Mouse (Mus musculus) spleen, postnatal 10 days (tissue): ENCODE measurements at regions not wholly inside any gene's neighbourhood (a gene's known extent, or its start where the extent isn't known, plus 50 kb on each side); places are given as distances from the start of the nearest gene placed in this dataset.

Experiments used
- DNase-seq, 2 experiments: peaks; one replicate each; pipeline ENCODE4 v3.0.0; 2021 to 2022; ENCODE audit warnings: low spot score in 2 of 2

DNA sequence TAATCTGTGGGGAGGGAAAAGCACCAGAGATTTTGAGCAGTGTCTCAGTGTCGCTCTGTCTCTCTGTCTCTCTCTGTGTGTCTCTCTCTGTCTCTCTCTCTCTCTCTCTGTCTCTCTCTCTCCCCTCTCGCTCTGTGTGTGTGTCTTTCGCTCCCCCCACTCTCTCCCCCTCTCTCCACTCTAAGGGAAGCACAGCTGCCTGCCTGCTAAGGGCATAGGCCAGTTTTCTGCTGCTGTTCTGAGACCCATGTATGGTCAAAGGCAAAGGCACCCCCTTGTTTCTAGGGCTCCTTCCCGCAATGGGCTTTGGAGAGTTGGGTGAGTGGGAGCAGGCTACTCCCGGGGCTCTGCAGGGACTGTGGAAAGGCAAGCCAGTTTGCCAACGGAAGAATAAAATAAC, 192.2 kb downstream of the Lmo4 start:
- no peak for DNase-seq

GRCm38 (mm10) chr3:144012173-144012572, 192.8 kb downstream of the Lmo4 start:
- no peak for DNase-seq

GRCm38 (mm10) chr3:144011456-144012025, 193.5 kb downstream of the Lmo4 start:
- DNase-seq = no peak

- no peak for DNase-seq
Observed at GRCm38 (mm10) chr3:144010558-144010957, 194.5 kb downstream of the Lmo4 start.

DNA sequence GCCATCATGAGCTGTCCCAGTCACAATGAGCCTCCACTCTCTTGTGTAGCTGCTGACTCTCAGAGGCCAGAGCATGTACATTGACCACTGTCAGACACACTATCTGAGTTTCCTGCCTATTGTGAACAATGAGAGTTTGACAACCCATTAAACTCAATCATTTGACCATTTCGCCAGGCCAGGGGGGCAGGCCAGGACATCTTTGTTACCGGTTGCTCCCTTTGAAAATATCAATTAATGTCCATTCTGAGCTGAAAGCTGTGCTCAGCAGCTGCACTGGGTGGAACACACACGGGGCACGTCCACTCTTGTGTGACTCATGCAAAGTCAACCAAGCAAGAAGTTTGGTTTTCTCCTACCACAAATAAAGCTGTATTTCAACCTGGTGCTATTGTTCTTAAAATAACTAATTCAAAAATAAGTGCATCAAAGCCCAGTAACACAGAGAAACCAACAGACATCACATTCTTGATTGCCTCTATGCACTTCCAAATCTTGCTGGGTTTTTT, 197.9 kb downstream of the Lmo4 start:
- no peak for DNase-seq

DNA sequence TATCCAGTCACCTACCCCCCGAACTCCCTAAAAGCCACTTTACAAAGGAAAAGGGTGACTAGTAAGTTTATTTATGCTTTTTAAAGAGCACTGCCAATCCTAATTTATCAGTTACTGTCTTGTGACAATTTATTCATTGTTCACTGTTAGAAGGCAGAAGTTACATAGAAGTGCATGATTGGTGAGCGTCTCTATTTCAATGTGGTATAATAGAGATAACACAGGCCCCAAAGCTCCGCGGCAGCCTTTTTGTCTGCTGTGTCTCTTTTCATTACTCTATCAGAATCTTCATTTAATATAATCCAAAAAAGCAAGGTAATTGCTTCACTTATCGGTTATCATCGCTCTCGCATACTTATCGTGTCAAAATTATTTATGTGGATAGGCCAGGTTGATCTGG, 207.1 kb downstream of the Lmo4 start:
- no peak for DNase-seq

GRCm38 (mm10) chr3:143995045-143995444, 210.0 kb downstream of the Lmo4 start:
- no peak for DNase-seq

DNA sequence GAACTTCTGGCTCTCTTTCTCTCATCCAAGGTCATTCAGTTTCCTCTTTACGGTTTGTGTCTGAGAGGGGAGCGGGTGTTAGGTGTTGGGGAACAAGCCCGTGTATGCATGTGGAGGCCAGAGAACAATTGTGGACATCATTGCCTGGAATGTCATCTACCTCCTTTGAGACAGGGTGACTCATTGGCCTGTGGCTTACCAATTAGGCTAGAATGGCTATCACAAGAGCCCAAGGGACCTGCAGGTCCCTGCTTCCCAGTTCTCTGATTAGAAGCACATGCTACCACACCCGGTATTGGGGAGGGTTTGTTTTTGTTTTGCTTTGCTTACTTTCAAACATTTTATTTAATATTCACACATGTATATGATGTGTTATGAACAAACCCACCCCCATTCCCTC, 216.0 kb downstream of the Lmo4 start:
- DNase-seq = no peak

- DNase-seq = no peak
Observed at GRCm38 (mm10) chr3:143988037-143988436, 217.0 kb downstream of the Lmo4 start.

DNA sequence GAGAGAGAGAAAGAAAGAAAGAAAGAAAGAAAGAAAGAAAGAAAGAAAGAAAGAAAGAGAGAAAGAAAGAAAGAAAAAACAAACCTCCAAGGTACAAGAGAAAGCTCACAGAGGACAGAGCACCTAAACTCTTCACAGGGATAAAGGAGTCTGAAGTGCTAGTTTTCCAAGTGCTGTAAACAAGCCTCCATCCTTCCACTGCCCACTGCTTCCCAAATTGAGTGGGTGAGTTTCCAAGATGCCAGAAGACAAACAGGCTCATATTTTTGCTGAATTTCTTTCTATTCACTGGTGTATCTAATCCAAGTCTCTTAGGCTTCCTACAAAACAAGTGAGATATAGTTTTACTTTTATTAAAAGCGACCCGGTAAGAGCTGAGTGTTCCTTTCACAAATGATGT, 218.2 kb downstream of the Lmo4 start:
- DNase-seq = no peak

GRCm38 (mm10) chr3:143986200-143986506, 218.9 kb downstream of the Lmo4 start:
- DNase-seq = no peak

- no peak for DNase-seq
Observed at GRCm38 (mm10) chr3:143985349-143986199, 219.4 kb downstream of the Lmo4 start.

DNA sequence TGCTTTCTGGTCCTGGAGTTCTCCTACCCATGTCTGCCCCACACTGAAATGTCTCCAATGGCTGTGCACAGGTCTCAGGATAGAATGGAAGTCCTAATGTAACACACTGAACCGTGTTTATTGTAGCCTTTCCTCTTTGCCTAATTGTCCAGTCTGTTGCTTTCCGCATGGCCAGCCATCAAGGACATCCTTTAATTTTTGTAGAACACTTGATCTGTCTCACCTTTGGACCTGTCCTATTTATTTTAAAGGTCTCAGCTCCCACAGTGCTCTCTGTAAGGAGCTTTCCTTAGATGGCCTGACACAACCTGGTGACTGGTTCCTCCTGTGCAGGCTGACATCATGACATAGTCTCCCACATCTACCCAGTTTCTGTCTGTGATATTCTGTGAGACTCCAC, 226.3 kb downstream of the Lmo4 start:
- DNase-seq = no peak

DNA sequence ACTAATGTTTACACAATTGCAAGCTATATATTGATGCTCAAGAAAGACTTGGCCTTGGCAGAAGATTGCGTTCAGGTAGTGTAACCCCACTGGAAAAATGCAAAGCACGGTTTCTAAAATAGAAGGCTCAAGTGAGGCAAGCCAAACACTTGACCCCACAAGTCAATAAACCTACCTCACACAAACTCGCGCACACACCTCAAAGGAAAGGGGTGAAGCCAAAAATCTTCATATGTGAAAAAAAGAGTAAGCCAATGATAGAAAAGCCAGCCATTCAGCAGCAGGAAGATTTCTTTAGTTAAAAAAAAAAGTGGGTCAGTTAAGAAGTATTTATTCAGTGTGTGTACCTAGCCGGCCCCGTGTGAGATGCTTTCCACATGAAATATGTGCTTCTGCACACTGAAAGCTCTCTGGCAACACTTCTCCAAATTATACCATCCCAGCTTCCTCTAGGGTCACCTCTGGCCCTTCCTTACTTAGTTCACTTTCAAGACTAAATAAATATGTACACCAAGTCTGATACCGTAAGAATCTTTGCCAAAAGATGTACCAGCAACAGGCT, 227.1 kb downstream of the Lmo4 start:
- DNase-seq = no peak

- no peak for DNase-seq
Observed at GRCm38 (mm10) chr3:143973582-143973981, 231.4 kb downstream of the Lmo4 start.

DNA sequence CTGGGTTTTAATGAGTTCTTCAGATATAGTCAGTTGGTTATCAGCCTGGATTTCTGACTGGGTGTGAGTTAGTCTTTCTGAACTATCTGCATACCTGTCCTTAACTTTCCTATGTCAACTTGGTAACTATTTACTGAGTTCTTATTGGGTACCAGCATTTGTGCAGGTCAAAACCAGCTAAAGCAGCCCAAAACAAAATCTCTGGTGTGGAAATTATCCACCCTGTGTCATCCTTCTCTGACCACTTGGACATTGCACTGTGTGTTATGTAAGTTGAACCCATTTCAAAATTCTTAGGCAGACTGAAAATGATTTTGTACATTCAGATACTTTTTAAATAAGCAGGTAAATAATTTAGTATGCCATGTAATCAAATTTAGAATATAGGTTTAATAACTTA, 232.7 kb downstream of the Lmo4 start:
- no peak for DNase-seq

DNA sequence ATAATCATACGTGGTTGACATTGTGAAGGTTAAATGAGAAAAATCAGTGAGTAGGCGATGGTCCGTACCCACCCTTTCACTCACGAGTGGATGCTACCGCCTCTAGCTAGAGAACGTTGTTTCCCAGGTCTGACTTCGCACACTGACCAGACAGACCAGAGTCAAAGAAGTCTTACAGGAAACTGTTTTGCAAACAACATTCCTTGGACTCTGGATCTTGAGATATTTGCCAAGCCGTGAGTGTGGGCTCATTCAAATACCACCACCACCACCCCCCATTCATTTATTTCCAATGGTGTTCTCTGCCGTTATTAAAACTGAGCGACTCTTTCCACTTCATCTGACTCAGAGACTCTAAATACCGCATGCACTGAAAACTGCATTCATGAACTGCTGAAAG, 234.2 kb downstream of the Lmo4 start:
- no peak for DNase-seq

- DNase-seq = no peak
Observed at GRCm38 (mm10) chr3:143955508-143955907, 249.5 kb downstream of the Lmo4 start.

- DNase-seq = no peak
Observed at GRCm38 (mm10) chr3:143954822-143955221, 250.2 kb downstream of the Lmo4 start.

GRCm38 (mm10) chr3:143952289-143952688, 252.7 kb downstream of the Lmo4 start:
- DNase-seq = no peak

- DNase-seq = no peak
Observed at GRCm38 (mm10) chr3:143949656-143950055, 255.4 kb downstream of the Lmo4 start.

GRCm38 (mm10) chr3:143949026-143949637, 255.9 kb downstream of the Lmo4 start:
- DNase-seq = peak in 1 of 2 experiments; percentile 19

DNA sequence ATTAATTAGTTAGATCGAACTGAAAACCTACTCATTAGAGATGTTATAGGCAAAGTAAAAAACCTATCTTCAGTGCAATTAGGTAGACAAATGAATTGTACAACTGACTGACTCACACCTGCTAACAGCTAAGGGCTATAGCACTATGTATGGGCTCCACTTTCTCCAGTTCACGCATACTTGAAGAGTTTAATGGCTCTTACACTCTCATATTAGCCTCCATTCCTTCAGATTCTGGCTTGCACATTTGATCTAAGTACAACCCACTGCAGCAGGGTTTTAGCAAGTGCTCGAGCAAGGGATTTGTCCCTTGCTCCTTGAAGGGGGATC, 257.1 kb downstream of the Lmo4 start:
- no peak for DNase-seq
